Mouse (Mus musculus): ENCODE results near the gene Cog5. TPM values are rescaled to one million over a fixed set of nuclear protein-coding genes. Genes with fewer than 3 reads are reported as not detected.
A peak's percentile ranks its signal among the peaks of the same experiment; 100 is the strongest.

Cog5 gene
- total RNA-seq, 2 experiments from 2014 or later: 29.2 to 31.7 TPM

GRCm38 (mm10) chr12:31947476-31947875, 292.8 kb downstream of the Cog5 start:
- intact Hi-C loops (cut with DNase I): loop anchor here (5.0 kb wide), 1 partner anchor 445 kb away; no protein-coding TSS in a partner anchor
- H3K4me3 ChIP-seq: no peak overlapping the region
- peak; percentile 56 for TF ChIP-seq CTCF (IDR thresholded peaks at IDR 0.05)
- no peak for DNase-seq
- H3K27ac ChIP-seq: no peak overlapping the region

- Histone ChIP-seq H3K4me3 (peak overlapping the region; percentile 93), H3K27ac (peak overlapping the region; percentile 99)
- DNase-seq: no peak
- intact Hi-C loops (cut with DNase I): loop anchor here (5.0 kb wide), 1 partner anchor 446 kb away; no protein-coding TSS in a partner anchor
- TF ChIP-seq CTCF (IDR thresholded peaks at IDR 0.05): no peak
These were observed 293.7 kb downstream of the Cog5 start for GRCm38 (mm10) chr12:31948101-31949000.

- peak; percentile 97 for DNase-seq
- peak overlapping the region; percentile 93 for H3K4me3 ChIP-seq
- intact Hi-C loops (cut with DNase I): loop anchor here (5.0 kb wide), 1 partner anchor 447 kb away; no protein-coding TSS in a partner anchor
- peak overlapping the region; percentile 99 for H3K27ac ChIP-seq
- TF ChIP-seq CTCF (IDR thresholded peaks at IDR 0.05): peak; percentile 52
These were observed 294.6 kb downstream of the Cog5 start for GRCm38 (mm10) chr12:31949193-31949741.

GRCm38 (mm10) chr12:31949759-31950658, 295.3 kb downstream of the Cog5 start, which contains the start of gene Hbp1:
TSS of gene Hbp1 (minus strand) at chr12:31950535.
- no peak for TF ChIP-seq CTCF (IDR thresholded peaks at IDR 0.05)
- peak within 1 kb of the TSS; percentile 99 for H3K27ac ChIP-seq
- DNase-seq: peak; percentile 100
- intact Hi-C loops (cut with DNase I): loop anchor here (5.0 kb wide), 1 partner anchor 448 kb away; no protein-coding TSS in a partner anchor
- H3K4me3 ChIP-seq: peak within 1 kb of the TSS; percentile 93

GRCm38 (mm10) chr12:31950659-31951031, 296.0 kb downstream of the Cog5 start:
- no peak for TF ChIP-seq CTCF (IDR thresholded peaks at IDR 0.05)
- Histone ChIP-seq H3K4me3 (peak overlapping the region; percentile 79), H3K27ac (peak overlapping the region; percentile 97)
- intact Hi-C loops (cut with DNase I): no loop called here
- no peak for DNase-seq

- DNase-seq: no peak
- TF ChIP-seq CTCF (IDR thresholded peaks at IDR 0.05): no peak
- Histone ChIP-seq H3K27ac (no peak overlapping the region), H3K4me3 (no peak overlapping the region)
- intact Hi-C loops (cut with DNase I): no loop called here
These were observed 301.2 kb downstream of the Cog5 start for GRCm38 (mm10) chr12:31955843-31956242.

GRCm38 (mm10) chr12:31964074-31964473, 309.4 kb downstream of the Cog5 start:
- intact Hi-C loops (cut with DNase I): no loop called here
- peak; percentile 18 for DNase-seq
- H3K27ac ChIP-seq: no peak overlapping the region
- no peak overlapping the region for H3K4me3 ChIP-seq
- TF ChIP-seq CTCF (IDR thresholded peaks at IDR 0.05): no peak

- Histone ChIP-seq H3K4me3 (no peak overlapping the region), H3K27ac (no peak overlapping the region)
- DNase-seq: no peak
- no peak for TF ChIP-seq CTCF (IDR thresholded peaks at IDR 0.05)
- intact Hi-C loops (cut with DNase I): no loop called here
These were observed 311.0 kb downstream of the Cog5 start for GRCm38 (mm10) chr12:31965517-31966212.

- H3K27ac ChIP-seq: no peak overlapping the region
- no peak for TF ChIP-seq CTCF (IDR thresholded peaks at IDR 0.05)
- H3K4me3 ChIP-seq: no peak overlapping the region
- no peak for DNase-seq
- intact Hi-C loops (cut with DNase I): no loop called here
These were observed 311.7 kb downstream of the Cog5 start for GRCm38 (mm10) chr12:31966405-31966804.

GRCm38 (mm10) chr12:31967536-31967935, 312.9 kb downstream of the Cog5 start:
- TF ChIP-seq CTCF (IDR thresholded peaks at IDR 0.05): peak; percentile 100; the same call in 1 of the 2 replicates
- DNase-seq: no peak
- Histone ChIP-seq H3K4me3 (no peak overlapping the region), H3K27ac (no peak overlapping the region)
- intact Hi-C loops (cut with DNase I): no loop called here

GRCm38 (mm10) chr12:31969111-31969510, 314.4 kb downstream of the Cog5 start:
- intact Hi-C loops (cut with DNase I): no loop called here
- no peak for TF ChIP-seq CTCF (IDR thresholded peaks at IDR 0.05)
- no peak for DNase-seq
- no peak overlapping the region for H3K27ac ChIP-seq
- H3K4me3 ChIP-seq: no peak overlapping the region

GRCm38 (mm10) chr12:31971547-31971946, 316.9 kb downstream of the Cog5 start:
- intact Hi-C loops (cut with DNase I): loop anchor here (10.0 kb wide), 1 partner anchor 403 kb away; the partner anchor contains the start of gene Ccdc71l
- TF ChIP-seq CTCF (IDR thresholded peaks at IDR 0.05): no peak
- Histone ChIP-seq H3K4me3 (no peak overlapping the region), H3K27ac (no peak overlapping the region)
- DNase-seq: no peak
